Mouse (Mus musculus): ENCODE results near the gene Abhd6. TPM values are rescaled to one million over a fixed set of nuclear protein-coding genes. Genes with fewer than 3 reads are reported as not detected.

Gene Abhd6
- polyA plus RNA-seq, 1 experiment from 2014 or later: 11.3 TPM

DNA sequence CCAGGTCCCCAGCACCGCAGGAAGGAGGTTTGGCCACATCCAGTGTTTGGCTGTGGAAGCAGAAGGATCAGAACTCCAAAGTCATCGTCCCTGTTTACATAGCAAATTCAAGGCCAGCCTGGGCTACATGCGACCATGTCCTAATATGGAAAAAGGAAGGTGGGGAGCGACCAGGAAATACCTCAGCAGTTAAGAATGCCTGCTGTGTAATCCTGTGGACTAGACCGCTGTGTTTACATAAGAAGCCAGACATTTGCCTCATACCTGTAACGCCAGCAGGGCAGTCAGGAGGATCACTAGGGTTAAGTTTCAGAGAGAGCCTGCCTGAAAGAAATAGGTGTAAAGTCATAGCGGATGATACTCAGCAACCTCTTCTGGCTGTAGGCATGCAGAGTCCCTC is 39.5 kb upstream of the Abhd6 start:
- Histone ChIP-seq H3K4me3 (ENCODE audit: control insufficient read depth in 1 of 2, insufficient read depth in 1 of 2, low read depth in 1 of 2, low read length in 2 of 2) (no peak overlapping the region), H3K4me1 (ENCODE audit: control insufficient read depth in 2 of 2, insufficient read depth in 2 of 2, low read length in 2 of 2) (peaks cover 8 to 10% of the 10 kb centered on the region in 2 experiments; a peak in 2 of 4 replicates), H3K27ac (replicated peaks in 1 of 2; ENCODE audit: control insufficient read depth in 1 of 2, insufficient read depth in 1 of 2, low read depth in 2 of 2, low read length in 2 of 2) (no peak overlapping the region), H3K9me3 (ENCODE audit: control insufficient read depth, low read length) (no peaks in the 10 kb centered on the region), H3K27me3 (ENCODE audit: control insufficient read depth, insufficient read depth, low read length) (no peaks in the 10 kb centered on the region), H3K36me3 (ENCODE audit: control insufficient read depth, insufficient read depth, low read length) (no peaks in the 10 kb centered on the region), H3K9ac (ENCODE audit: low read length) (no peak overlapping the region), H3K4me2 (ENCODE audit: low read length) (no peak overlapping the region)
- WGBS: 57% methylated on average over 7 of the region's 7 CpGs
- no peak for ATAC-seq (ENCODE audit: insufficient number of reproducible peaks, insufficient read depth, low FRiP score, low read depth)

DNA sequence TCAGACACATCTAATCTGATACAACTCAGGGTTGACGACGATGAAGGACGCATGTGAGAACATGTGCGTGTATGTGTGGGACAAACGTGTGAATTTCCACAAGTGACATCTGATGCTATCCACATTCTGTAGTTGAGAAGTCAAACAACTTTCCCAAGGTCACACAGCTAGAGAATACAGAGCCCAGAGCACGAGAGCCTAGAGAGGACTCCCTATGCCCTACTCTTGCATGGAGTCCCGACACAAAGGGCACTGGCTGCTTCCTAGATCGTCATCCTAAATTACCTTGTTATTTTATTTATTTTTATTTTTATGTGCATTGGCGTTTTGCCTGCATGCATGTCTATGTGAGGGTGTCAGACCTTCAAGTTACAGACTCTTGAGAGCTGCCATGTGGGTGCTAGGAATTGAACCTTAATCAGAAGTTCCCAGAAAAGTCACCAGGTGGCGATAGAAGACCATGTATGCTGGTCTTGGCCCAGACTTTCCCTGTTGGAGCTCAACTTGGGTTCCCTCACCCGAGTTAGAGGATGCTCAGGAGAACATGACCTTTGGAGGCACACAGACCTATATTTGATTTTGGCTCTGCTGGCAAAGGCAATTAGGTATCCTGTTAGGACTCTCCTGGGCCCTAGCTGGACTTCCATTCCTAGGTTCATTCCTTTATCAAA is 38.3 kb upstream of the Abhd6 start:
- H3K9me3 ChIP-seq (ENCODE audit: control insufficient read depth, low read length): no peaks in the 10 kb centered on the region
- no peak overlapping the region for H3K4me2 ChIP-seq (ENCODE audit: low read length)
- no peak overlapping the region for H3K9ac ChIP-seq (ENCODE audit: low read length)
- ATAC-seq (ENCODE audit: insufficient number of reproducible peaks, insufficient read depth, low FRiP score, low read depth): no peak
- H3K27ac ChIP-seq (replicated peaks in 1 of 2; ENCODE audit: control insufficient read depth in 1 of 2, insufficient read depth in 1 of 2, low read depth in 2 of 2, low read length in 2 of 2): no peak overlapping the region
- H3K4me3 ChIP-seq (ENCODE audit: control insufficient read depth in 1 of 2, insufficient read depth in 1 of 2, low read depth in 1 of 2, low read length in 2 of 2): no peak overlapping the region
- no peaks in the 10 kb centered on the region for H3K36me3 ChIP-seq (ENCODE audit: control insufficient read depth, insufficient read depth, low read length)
- no peaks in the 10 kb centered on the region for H3K27me3 ChIP-seq (ENCODE audit: control insufficient read depth, insufficient read depth, low read length)
- WGBS: 51% methylated on average over 11 of the region's 11 CpGs
- peaks cover 6 to 8% of the 10 kb centered on the region in 2 experiments; a peak in 2 of 4 replicates for H3K4me1 ChIP-seq (ENCODE audit: control insufficient read depth in 2 of 2, insufficient read depth in 2 of 2, low read length in 2 of 2)

DNA sequence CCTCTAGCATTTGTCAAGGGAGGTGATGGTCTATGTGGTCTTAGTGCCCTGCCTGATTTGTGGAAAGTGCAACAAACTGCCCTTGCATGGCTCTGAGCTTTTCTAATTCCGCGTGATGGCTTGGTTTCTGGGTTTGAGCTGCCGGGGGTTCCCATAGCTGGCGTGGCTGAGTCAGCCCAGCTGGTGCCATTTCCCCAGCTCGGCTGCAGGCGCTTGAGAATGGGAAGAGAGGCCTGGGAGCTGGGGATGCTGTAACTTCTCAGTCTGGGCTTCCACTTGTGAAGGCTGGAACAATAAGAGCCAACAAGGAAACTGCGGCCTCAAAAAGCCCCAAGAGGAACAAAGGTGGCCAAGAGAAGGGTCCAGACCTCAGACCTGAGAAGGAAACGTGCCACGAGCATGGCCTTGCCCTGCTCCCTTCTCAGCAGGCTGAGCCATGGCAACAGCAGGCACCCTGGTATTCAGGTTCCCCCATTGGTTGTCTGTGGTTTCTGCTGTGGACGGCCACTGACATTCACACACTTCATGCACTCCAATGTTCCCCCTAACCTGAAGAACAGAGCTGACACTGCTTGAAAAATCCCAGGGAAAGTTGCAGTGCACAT is 30.7 kb upstream of the Abhd6 start:
- ATAC-seq (ENCODE audit: insufficient number of reproducible peaks, insufficient read depth, low FRiP score, low read depth): no peak
- Histone ChIP-seq H3K9me3 (ENCODE audit: control insufficient read depth, low read length) (no peaks in the 10 kb centered on the region), H3K27ac (replicated peaks in 1 of 2; ENCODE audit: control insufficient read depth in 1 of 2, insufficient read depth in 1 of 2, low read depth in 2 of 2, low read length in 2 of 2) (no peak overlapping the region), H3K36me3 (ENCODE audit: control insufficient read depth, insufficient read depth, low read length) (no peaks in the 10 kb centered on the region), H3K9ac (ENCODE audit: low read length) (no peak overlapping the region), H3K4me3 (ENCODE audit: control insufficient read depth in 1 of 2, insufficient read depth in 1 of 2, low read depth in 1 of 2, low read length in 2 of 2) (no peak overlapping the region), H3K4me2 (ENCODE audit: low read length) (no peak overlapping the region), H3K27me3 (ENCODE audit: control insufficient read depth, insufficient read depth, low read length) (no peaks in the 10 kb centered on the region), H3K4me1 (ENCODE audit: control insufficient read depth in 2 of 2, insufficient read depth in 2 of 2, low read length in 2 of 2) (no peaks in the 10 kb centered on the region)
- 66% methylated on average over 10 of the region's 10 CpGs for WGBS

DNA sequence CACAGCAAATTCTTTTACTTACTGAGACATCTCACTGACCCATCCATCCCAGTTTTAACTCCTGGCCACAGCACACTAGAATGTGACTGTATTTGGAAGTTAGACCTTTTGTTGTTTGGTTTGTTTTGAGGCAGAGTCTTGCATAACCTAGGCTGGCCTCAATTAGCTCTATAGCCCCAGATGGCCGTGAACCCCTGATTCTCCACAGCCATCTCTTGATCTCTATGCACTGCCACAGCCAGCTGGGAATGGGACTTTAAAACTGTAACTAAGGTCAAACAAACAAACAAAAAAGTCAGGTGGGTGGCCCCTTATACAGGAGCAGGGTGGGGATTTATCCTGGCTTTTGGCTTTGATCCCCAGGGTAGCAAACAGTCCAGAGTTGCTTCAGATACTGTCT is 28.1 kb upstream of the Abhd6 start:
- Histone ChIP-seq H3K27me3 (ENCODE audit: control insufficient read depth, insufficient read depth, low read length) (no peaks in the 10 kb centered on the region), H3K4me2 (ENCODE audit: low read length) (no peak overlapping the region), H3K4me3 (ENCODE audit: control insufficient read depth in 1 of 2, insufficient read depth in 1 of 2, low read depth in 1 of 2, low read length in 2 of 2) (no peak overlapping the region), H3K36me3 (ENCODE audit: control insufficient read depth, insufficient read depth, low read length) (no peaks in the 10 kb centered on the region), H3K9me3 (ENCODE audit: control insufficient read depth, low read length) (no peaks in the 10 kb centered on the region), H3K27ac (replicated peaks in 1 of 2; ENCODE audit: control insufficient read depth in 1 of 2, insufficient read depth in 1 of 2, low read depth in 2 of 2, low read length in 2 of 2) (no peak overlapping the region), H3K4me1 (ENCODE audit: control insufficient read depth in 2 of 2, insufficient read depth in 2 of 2, low read length in 2 of 2) (no peaks in the 10 kb centered on the region), H3K9ac (ENCODE audit: low read length) (no peak overlapping the region)
- no peak for ATAC-seq (ENCODE audit: insufficient number of reproducible peaks, insufficient read depth, low FRiP score, low read depth)
- 81% methylated on average over 1 of the region's 1 CpGs for WGBS

DNA sequence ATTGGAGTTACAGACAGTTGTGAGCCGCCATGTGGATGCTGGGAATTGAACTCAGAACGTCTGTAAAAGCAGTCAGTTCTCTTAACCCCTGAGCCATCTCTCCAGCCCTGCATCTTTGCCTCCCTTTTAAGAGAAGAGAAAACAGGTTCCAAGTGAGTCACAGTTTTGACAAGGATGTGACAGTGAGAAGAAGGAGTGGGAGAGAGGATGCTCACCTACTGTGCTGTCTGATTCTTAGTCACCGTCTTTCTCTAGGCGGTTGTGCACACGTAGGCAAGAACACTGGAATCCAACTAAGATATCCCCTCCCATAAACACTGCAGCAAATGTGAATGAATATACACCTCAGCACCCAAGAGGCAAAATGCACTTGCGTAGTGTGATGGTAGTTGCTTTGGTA is 27.5 kb upstream of the Abhd6 start:
- Histone ChIP-seq H3K27me3 (ENCODE audit: control insufficient read depth, insufficient read depth, low read length) (no peaks in the 10 kb centered on the region; the same call in 1 of the 2 replicates), H3K4me3 (ENCODE audit: control insufficient read depth in 1 of 2, insufficient read depth in 1 of 2, low read depth in 1 of 2, low read length in 2 of 2) (no peak overlapping the region), H3K4me1 (ENCODE audit: control insufficient read depth in 2 of 2, insufficient read depth in 2 of 2, low read length in 2 of 2) (no peaks in the 10 kb centered on the region), H3K9me3 (ENCODE audit: control insufficient read depth, low read length) (no peaks in the 10 kb centered on the region), H3K9ac (ENCODE audit: low read length) (no peak overlapping the region), H3K36me3 (ENCODE audit: control insufficient read depth, insufficient read depth, low read length) (no peaks in the 10 kb centered on the region), H3K4me2 (ENCODE audit: low read length) (no peak overlapping the region), H3K27ac (replicated peaks in 1 of 2; ENCODE audit: control insufficient read depth in 1 of 2, insufficient read depth in 1 of 2, low read depth in 2 of 2, low read length in 2 of 2) (no peak overlapping the region)
- 70% methylated on average over 6 of the region's 6 CpGs for WGBS
- ATAC-seq (ENCODE audit: insufficient number of reproducible peaks, insufficient read depth, low FRiP score, low read depth): no peak

DNA sequence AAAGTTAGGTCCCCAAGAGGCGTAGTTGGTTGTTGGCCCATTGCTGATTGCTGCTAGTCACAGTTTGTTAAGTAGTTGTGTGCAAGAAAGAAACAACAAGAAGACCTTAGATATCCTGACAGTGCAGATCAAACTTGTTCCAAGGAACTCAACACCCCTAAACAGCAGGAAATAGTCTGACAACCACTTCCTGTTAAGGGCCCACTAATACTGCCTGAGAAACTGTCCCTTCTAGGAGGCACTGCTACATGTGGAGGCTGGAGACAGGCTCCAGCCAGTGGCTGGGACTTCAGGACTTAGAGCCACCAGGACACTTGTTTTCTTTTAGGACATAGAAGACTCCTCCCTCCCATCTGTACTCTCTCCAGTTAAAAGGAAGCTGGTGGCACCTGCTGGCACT is 25.2 kb upstream of the Abhd6 start:
- H3K4me1 ChIP-seq (ENCODE audit: control insufficient read depth in 2 of 2, insufficient read depth in 2 of 2, low read length in 2 of 2): no peaks in the 10 kb centered on the region
- no peak overlapping the region for H3K27ac ChIP-seq (replicated peaks in 1 of 2; ENCODE audit: control insufficient read depth in 1 of 2, insufficient read depth in 1 of 2, low read depth in 2 of 2, low read length in 2 of 2)
- no peak overlapping the region for H3K9ac ChIP-seq (ENCODE audit: low read length)
- no peaks in the 10 kb centered on the region for H3K9me3 ChIP-seq (ENCODE audit: control insufficient read depth, low read length)
- no peak overlapping the region for H3K4me2 ChIP-seq (ENCODE audit: low read length)
- H3K4me3 ChIP-seq (ENCODE audit: control insufficient read depth in 1 of 2, insufficient read depth in 1 of 2, low read depth in 1 of 2, low read length in 2 of 2): no peak overlapping the region
- no peaks in the 10 kb centered on the region for H3K36me3 ChIP-seq (ENCODE audit: control insufficient read depth, insufficient read depth, low read length)
- no peaks in the 10 kb centered on the region; the same call in 1 of the 2 replicates for H3K27me3 ChIP-seq (ENCODE audit: control insufficient read depth, insufficient read depth, low read length)
- WGBS: 81% methylated on average over 1 of the region's 1 CpGs
- no peak for ATAC-seq (ENCODE audit: insufficient number of reproducible peaks, insufficient read depth, low FRiP score, low read depth)

DNA sequence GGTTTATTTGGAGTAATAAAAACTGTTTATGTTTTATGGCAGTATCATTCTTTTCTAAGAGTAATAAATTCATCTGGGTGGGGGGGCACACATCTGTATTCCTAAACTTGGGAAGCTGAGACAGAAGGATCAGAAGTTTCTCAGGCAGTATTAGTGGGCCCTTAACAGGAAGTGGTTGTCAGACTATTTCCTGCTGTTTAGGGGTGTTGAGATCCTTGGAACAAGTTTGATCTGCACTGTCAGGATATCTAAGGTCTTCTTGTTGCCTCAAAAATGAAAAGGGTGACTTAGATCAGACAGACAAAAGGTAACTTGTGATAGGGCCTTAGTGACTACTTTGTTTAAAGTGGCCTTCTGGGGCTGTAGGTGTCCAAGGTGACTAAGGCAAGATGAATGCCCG is 24.5 kb upstream of the Abhd6 start:
- Histone ChIP-seq H3K9ac (ENCODE audit: low read length) (no peak overlapping the region), H3K4me1 (ENCODE audit: control insufficient read depth in 2 of 2, insufficient read depth in 2 of 2, low read length in 2 of 2) (no peaks in the 10 kb centered on the region; a peak in 1 of 4 replicates), H3K9me3 (ENCODE audit: control insufficient read depth, low read length) (no peaks in the 10 kb centered on the region), H3K27me3 (ENCODE audit: control insufficient read depth, insufficient read depth, low read length) (no peaks in the 10 kb centered on the region; the same call in 1 of the 2 replicates), H3K36me3 (ENCODE audit: control insufficient read depth, insufficient read depth, low read length) (no peaks in the 10 kb centered on the region), H3K27ac (replicated peaks in 1 of 2; ENCODE audit: control insufficient read depth in 1 of 2, insufficient read depth in 1 of 2, low read depth in 2 of 2, low read length in 2 of 2) (no peak overlapping the region), H3K4me3 (ENCODE audit: control insufficient read depth in 1 of 2, insufficient read depth in 1 of 2, low read depth in 1 of 2, low read length in 2 of 2) (no peak overlapping the region), H3K4me2 (ENCODE audit: low read length) (no peak overlapping the region)
- 77% methylated on average over 1 of the region's 1 CpGs for WGBS
- ATAC-seq (ENCODE audit: insufficient number of reproducible peaks, insufficient read depth, low FRiP score, low read depth): no peak

DNA sequence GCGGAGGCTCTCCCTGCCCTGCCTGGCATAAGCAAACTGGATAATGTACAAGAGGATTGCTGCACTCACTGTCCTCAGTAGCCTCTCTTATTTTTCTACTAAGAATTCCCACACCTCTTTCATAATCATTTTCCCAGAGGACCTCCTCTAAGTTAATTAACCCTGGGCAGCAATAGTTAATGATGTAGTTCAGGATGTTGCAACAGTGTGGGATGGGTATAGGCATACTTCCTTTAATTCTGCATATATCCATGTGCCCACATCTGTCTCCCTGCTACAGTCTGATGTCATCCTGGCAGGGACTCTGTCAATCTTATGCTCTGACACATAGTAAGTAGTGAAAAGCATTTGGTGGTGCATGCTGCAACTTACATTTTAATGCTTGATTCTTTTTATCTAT is 21.5 kb upstream of the Abhd6 start:
- H3K9me3 ChIP-seq (ENCODE audit: control insufficient read depth, low read length): no peaks in the 10 kb centered on the region
- WGBS: 86% methylated on average over 1 of the region's 1 CpGs
- no peak overlapping the region for H3K4me3 ChIP-seq (ENCODE audit: control insufficient read depth in 1 of 2, insufficient read depth in 1 of 2, low read depth in 1 of 2, low read length in 2 of 2)
- H3K4me2 ChIP-seq (ENCODE audit: low read length): no peak overlapping the region
- H3K9ac ChIP-seq (ENCODE audit: low read length): no peak overlapping the region
- no peak overlapping the region for H3K27ac ChIP-seq (replicated peaks in 1 of 2; ENCODE audit: control insufficient read depth in 1 of 2, insufficient read depth in 1 of 2, low read depth in 2 of 2, low read length in 2 of 2)
- H3K4me1 ChIP-seq (ENCODE audit: control insufficient read depth in 2 of 2, insufficient read depth in 2 of 2, low read length in 2 of 2): no peaks in the 10 kb centered on the region; a peak in 1 of 4 replicates
- H3K36me3 ChIP-seq (ENCODE audit: control insufficient read depth, insufficient read depth, low read length): no peaks in the 10 kb centered on the region
- no peaks in the 10 kb centered on the region; the same call in 1 of the 2 replicates for H3K27me3 ChIP-seq (ENCODE audit: control insufficient read depth, insufficient read depth, low read length)
- no peak for ATAC-seq (ENCODE audit: insufficient number of reproducible peaks, insufficient read depth, low FRiP score, low read depth)
